Mouse (Mus musculus): ENCODE results near the gene Npw.

The Npw gene

GRCm38 (mm10) chr17:24658017-24658758 is at the start of gene Npw:
Npw (minus strand) TSS chr17:24658457.
- Histone ChIP-seq H3K36me3 (ENCODE audit: control insufficient read depth, insufficient read depth, low read length, poor library complexity, severe bottlenecking) (no peaks in the 10 kb centered on the region), H3K27me3 (ENCODE audit: control insufficient read depth, insufficient read depth, low read length, poor library complexity, severe bottlenecking) (no peaks in the 10 kb centered on the region)
- peak; percentile 45 for DNase-seq (ENCODE audit: low read depth, low spot score)

- peak; percentile 45 for DNase-seq (ENCODE audit: low read depth, low spot score)
- Histone ChIP-seq H3K27me3 (ENCODE audit: control insufficient read depth, insufficient read depth, low read length, poor library complexity, severe bottlenecking) (no peaks in the 10 kb centered on the region), H3K36me3 (ENCODE audit: control insufficient read depth, insufficient read depth, low read length, poor library complexity, severe bottlenecking) (no peaks in the 10 kb centered on the region; the same call in 1 of the 2 replicates)
Observed at GRCm38 (mm10) chr17:24707801-24708425, 49.7 kb upstream of the Npw start.

- no peaks in the 10 kb centered on the region; the same call in 1 of the 2 replicates for H3K36me3 ChIP-seq (ENCODE audit: control insufficient read depth, insufficient read depth, low read length, poor library complexity, severe bottlenecking)
- peak; percentile 92 for DNase-seq (ENCODE audit: low read depth, low spot score)
- no peaks in the 10 kb centered on the region for H3K27me3 ChIP-seq (ENCODE audit: control insufficient read depth, insufficient read depth, low read length, poor library complexity, severe bottlenecking)
Observed at GRCm38 (mm10) chr17:24706982-24707800, 48.9 kb upstream of the Npw start, which contains the start of gene Tbl3. Tbl3 (minus strand) TSS chr17:24707660.

- no peak for DNase-seq (ENCODE audit: low read depth, low spot score)
- H3K27me3 ChIP-seq (ENCODE audit: control insufficient read depth, insufficient read depth, low read length, poor library complexity, severe bottlenecking), result no peaks in the 10 kb centered on the region
- peaks cover 2% of the 10 kb centered on the region for H3K36me3 ChIP-seq (ENCODE audit: control insufficient read depth, insufficient read depth, low read length, poor library complexity, severe bottlenecking)
Observed at GRCm38 (mm10) chr17:24705821-24706220, 47.6 kb upstream of the Npw start.

DNA sequence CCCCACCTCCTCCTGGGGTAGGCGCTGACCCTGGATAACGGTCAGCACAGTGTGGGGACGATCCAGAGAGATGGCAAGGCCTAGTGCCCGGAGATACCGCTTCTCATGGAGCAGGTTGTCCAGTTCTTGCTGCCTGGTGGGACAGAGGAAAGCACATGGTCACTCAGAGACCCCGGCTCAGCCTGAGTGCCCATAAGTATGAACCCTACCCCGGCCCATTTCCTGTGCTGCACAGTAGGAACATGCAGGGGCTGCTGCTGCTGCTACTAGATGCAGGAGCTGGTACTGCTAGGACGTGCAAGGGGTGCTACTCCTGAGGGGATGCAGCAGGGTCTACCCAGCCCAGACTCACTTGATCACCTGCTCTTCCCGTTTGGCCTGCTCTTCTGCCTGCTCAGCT is 43.0 kb upstream of the Npw start:
- DNase-seq (ENCODE audit: low read depth, low spot score), result no peak
- H3K27me3 ChIP-seq (ENCODE audit: control insufficient read depth, insufficient read depth, low read length, poor library complexity, severe bottlenecking), result no peaks in the 10 kb centered on the region
- peaks cover 2% of the 10 kb centered on the region for H3K36me3 ChIP-seq (ENCODE audit: control insufficient read depth, insufficient read depth, low read length, poor library complexity, severe bottlenecking)

DNA sequence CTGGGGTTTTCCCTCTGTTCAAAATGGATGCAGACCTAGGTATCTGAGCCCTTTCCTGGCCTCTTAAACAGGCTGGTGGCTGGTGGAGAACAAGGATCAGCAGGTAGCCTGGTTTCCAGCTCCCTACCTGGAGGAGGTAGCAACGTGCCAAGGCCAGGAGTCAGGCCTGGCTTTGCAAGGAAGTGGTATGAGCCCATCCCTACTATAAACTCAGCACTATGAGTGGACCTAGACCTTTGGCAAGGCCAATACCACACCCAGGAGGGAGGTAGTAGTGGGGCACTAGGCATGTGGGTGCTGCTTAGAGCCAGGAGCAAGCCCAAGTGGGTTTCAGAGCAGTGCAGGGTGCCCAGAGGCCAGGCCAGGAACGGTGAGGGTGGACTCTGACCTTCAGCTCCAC is 41.2 kb upstream of the Npw start:
- peaks cover 2% of the 10 kb centered on the region for H3K36me3 ChIP-seq (ENCODE audit: control insufficient read depth, insufficient read depth, low read length, poor library complexity, severe bottlenecking)
- H3K27me3 ChIP-seq (ENCODE audit: control insufficient read depth, insufficient read depth, low read length, poor library complexity, severe bottlenecking), result no peaks in the 10 kb centered on the region
- DNase-seq (ENCODE audit: low read depth, low spot score), result no peak

GRCm38 (mm10) chr17:24698715-24699114 is 40.5 kb upstream of the Npw start:
- H3K36me3 ChIP-seq (ENCODE audit: control insufficient read depth, insufficient read depth, low read length, poor library complexity, severe bottlenecking), result peaks cover 2% of the 10 kb centered on the region
- DNase-seq (ENCODE audit: low read depth, low spot score), result no peak

GRCm38 (mm10) chr17:24697985-24698384 is 39.7 kb upstream of the Npw start:
- H3K27me3 ChIP-seq (ENCODE audit: control insufficient read depth, insufficient read depth, low read length, poor library complexity, severe bottlenecking), result no peaks in the 10 kb centered on the region
- no peak for DNase-seq (ENCODE audit: low read depth, low spot score)
- H3K36me3 ChIP-seq (ENCODE audit: control insufficient read depth, insufficient read depth, low read length, poor library complexity, severe bottlenecking), result peaks cover 2% of the 10 kb centered on the region

More at GRCm38 (mm10) chr17:24698715-24699114, 40.5 kb upstream of the Npw start:
- H3K27me3 ChIP-seq (ENCODE audit: control insufficient read depth, insufficient read depth, low read length, poor library complexity, severe bottlenecking), result no peaks in the 10 kb centered on the region

DNA sequence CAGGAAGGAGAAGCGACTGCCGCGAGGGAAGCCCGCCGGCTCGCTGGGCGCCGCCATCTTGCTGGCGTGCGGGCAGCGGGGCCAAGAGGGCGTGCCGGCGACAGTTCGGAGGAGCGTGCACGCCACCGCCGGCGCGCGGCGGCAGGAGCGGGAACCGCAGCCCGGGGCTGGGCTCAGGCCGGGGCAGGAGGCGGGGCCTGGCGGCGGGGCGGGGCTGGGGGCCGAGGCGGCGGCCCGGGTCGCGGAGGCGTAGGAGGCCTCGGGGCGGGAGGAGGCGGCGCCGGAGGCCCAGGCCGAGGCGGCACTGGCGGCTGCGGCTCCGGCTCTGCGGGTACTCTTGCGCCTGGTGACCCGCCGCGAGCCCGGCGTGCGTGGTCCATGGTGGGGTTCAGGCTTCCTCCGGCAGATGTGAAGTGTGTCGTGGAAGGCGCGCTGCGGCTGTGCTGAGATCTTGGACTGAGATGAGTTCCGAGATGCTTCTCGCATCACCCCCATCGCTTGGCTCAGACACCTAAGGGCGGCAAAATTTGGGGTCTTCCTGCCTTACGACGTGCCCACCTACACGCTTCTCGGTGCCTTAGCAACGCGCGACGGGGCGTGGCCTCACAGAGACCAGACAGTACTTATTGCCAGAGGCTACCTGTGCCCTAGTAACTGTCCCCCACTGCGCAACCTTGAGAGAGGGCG is 37.9 kb upstream of the Npw start, which contains the start of the genes Gfer and Noxo1:
TSS of gene Gfer (minus strand) at position 146 of the 687 bp plus-strand sequence.
TSS of gene Noxo1 (plus strand) at position 224 of the 687 bp plus-strand sequence.
- Histone ChIP-seq H3K27me3 (ENCODE audit: control insufficient read depth, insufficient read depth, low read length, poor library complexity, severe bottlenecking) (no peaks in the 10 kb centered on the region), H3K36me3 (ENCODE audit: control insufficient read depth, insufficient read depth, low read length, poor library complexity, severe bottlenecking) (no peaks in the 10 kb centered on the region)
- peak; percentile 87 for DNase-seq (ENCODE audit: low read depth, low spot score)

- H3K36me3 ChIP-seq (ENCODE audit: control insufficient read depth, insufficient read depth, low read length, poor library complexity, severe bottlenecking), result no peaks in the 10 kb centered on the region
- no peak for DNase-seq (ENCODE audit: low read depth, low spot score)
- H3K27me3 ChIP-seq (ENCODE audit: control insufficient read depth, insufficient read depth, low read length, poor library complexity, severe bottlenecking), result no peaks in the 10 kb centered on the region
Observed at GRCm38 (mm10) chr17:24695326-24696010, 37.2 kb upstream of the Npw start.

DNA sequence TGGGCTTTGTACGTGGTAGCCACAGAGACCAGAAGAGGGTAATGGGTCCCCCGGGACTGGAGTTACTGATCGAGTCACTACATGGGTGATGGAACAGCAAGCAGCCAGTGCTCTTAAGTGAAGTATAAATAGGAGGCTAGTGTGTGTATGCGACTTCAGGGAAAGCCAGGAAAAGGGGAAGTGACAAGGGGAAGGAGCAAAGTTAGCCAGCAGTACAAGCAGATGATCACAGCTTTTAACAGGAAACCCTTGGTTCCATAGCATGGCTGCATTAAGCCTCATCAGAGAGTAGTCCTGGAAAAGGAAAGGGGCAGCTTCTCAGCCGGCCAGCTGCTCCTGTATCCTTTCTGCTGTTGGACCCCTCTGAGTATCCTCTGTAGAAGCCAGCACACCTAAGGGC is 34.1 kb upstream of the Npw start:
- H3K27me3 ChIP-seq (ENCODE audit: control insufficient read depth, insufficient read depth, low read length, poor library complexity, severe bottlenecking), result no peaks in the 10 kb centered on the region; the same call in 1 of the 2 replicates
- DNase-seq (ENCODE audit: low read depth, low spot score), result no peak
- H3K36me3 ChIP-seq (ENCODE audit: control insufficient read depth, insufficient read depth, low read length, poor library complexity, severe bottlenecking), result no peaks in the 10 kb centered on the region; the same call in 1 of the 2 replicates

DNA sequence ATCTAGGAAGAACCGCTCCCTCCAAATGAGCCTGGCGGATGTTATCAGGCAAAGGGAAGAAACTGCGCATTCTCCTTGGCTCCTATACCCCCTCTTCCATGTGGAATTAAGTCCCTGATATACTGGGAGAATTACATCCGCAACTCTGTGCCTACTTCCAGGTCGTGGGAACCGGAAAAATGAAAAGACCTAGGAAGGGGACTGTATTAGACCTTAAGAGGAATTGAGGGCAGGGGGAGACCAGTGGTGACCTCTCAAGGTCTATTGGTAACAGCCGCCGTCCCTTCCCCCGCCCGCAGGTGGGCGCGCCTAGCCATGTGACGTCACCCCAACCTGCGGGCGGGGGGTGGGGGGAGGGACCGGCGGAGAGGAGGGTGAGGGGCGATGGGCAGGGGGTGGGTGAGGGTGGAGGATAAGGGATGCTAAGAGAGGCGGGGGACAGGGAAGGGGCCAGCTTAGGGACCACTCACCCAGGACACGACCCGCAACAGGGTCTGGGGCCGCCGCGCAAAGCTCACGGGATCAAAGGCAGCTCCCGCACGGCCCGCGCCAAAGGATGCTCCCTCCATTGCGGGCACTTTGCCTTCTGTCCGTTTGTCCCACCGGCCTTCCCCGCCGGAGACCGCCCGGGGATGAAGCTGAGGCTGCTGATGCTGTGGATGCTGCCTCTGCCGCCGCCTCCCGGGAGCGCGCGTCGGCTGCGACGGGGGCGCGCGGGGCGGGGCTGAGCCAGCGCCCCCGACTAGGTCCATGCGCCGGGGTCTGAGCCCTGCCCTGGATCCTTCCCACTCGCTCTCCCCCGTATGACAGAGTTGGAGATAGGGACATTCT is 31.2 kb upstream of the Npw start, which contains the start of gene Syngr3:
TSS of gene Syngr3 (minus strand) at position 705 of the 831 bp plus-strand sequence.
- no peaks in the 10 kb centered on the region; the same call in 1 of the 2 replicates for H3K36me3 ChIP-seq (ENCODE audit: control insufficient read depth, insufficient read depth, low read length, poor library complexity, severe bottlenecking)
- H3K27me3 ChIP-seq (ENCODE audit: control insufficient read depth, insufficient read depth, low read length, poor library complexity, severe bottlenecking), result no peaks in the 10 kb centered on the region; the same call in 1 of the 2 replicates
- no peak for DNase-seq (ENCODE audit: low read depth, low spot score)

DNA sequence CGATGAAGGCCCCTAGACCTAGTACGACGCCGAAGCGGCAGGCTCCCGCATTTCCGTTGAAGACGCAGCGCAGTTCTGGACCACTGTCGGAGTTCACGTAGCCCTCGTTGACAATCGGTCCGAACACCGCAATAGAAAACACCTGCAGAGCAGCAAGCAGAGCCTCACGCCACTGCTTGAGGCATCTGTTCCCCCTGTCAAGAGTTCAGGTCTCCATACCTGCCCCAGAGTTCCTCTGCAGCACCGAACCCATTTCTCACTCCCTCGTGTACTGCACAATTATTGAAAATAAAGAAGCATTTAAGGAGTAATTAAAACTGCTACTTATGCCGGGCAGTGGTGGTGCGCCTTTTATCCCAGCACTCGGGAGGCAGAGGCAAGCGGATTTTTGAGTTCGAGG is 29.3 kb upstream of the Npw start:
- H3K36me3 ChIP-seq (ENCODE audit: control insufficient read depth, insufficient read depth, low read length, poor library complexity, severe bottlenecking), result no peaks in the 10 kb centered on the region; the same call in 1 of the 2 replicates
- H3K27me3 ChIP-seq (ENCODE audit: control insufficient read depth, insufficient read depth, low read length, poor library complexity, severe bottlenecking), result no peaks in the 10 kb centered on the region; the same call in 1 of the 2 replicates
- no peak for DNase-seq (ENCODE audit: low read depth, low spot score)
